Mouse (Mus musculus): ENCODE measurements at regions not wholly inside any gene's neighbourhood (a gene's known extent, or its start where the extent isn't known, plus 50 kb on each side); places are given as distances from the start of the nearest gene placed in this dataset.

DNA sequence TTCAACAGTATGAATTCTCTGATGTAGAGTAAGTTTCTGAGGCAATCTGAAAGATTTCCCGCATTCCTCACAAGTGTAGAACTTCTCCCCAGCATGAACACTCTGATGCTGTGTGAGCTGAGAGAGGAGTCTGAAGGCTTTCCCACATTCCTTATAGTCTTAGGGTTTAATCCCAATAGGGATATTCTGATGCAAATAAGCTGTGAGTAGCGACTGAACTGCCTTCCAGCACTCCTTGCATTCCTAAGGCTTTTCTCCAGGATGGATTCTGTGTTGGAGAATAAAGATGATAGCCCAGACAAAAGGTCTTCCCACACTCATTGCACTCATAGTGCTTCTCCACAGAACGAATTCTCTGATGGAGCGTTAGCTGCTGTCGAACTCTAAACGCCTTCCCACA lies 152.6 kb upstream of the Api5 start:
- no peak for DNase-seq

DNA sequence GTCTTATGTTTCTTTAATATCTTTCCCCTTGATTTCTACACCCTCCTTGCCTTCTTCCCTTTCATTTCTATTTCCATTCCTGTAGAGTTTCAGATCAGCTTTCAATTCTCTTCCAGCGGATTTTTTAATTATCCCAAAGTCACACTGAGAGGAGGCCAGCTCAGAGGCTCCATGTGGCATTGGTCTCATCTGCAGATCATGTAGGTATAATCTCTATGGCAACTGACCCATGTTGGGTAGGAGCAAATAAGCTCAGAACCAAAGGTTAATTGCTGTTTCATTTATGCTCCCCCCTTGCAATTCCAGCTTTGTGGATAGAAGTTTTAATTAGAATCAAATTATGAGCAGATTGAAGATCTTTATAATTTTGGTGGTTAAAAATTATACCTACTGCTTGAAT lies 149.3 kb upstream of the Api5 start:
- DNase-seq, result no peak

DNA sequence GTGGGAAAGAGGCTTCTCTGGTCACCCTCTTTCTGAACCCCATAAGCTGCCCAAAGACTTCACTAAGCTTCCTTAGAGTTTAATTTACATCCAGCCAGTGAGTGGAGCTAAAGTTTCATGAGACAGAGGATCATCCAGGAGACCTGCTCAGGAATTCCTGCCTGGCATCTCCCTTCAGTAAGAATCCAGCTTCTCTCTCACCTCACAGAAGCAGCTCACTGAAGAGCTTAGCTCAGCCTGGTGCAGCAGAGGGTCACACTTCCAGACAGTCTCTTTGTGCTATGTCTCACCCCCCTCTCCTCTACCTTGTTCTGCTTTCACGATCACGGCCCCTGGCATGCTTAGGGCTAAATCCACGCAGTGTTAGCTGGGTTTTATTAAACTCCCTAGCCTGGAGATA lies 133.7 kb upstream of the Api5 start:
- no peak for DNase-seq

DNA sequence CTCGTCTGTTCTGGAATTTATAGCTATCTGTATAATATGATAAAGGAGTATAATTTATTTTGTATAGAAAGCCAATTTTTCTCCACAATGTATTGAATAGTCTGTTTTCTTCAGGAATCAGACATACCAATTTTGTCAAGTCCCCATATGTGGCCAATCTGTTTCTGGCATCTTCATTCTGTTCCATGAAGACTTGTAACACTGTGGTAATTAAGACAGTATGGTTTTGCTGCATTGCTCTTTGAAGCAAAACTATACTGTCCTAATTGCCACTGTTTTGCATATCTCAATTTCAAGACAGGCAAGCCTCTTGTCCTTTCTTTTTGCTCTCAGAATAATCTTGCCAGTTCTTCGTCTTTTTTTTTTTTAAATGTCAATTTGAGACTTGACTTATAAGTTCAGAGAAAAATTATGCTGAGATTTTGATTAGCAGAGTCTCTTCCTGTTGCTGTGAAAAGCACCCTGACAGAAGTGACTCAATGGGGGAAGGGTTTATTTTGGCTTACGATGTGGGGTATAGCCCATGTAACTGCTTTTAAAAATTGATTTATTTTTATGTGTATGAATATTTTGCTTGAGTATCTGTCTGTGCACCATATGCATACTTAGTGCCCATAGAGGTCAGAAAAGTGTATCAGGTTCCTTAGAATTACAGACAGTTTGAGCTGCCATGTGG lies 103.4 kb upstream of the Api5 start:
- no peak for DNase-seq

DNA sequence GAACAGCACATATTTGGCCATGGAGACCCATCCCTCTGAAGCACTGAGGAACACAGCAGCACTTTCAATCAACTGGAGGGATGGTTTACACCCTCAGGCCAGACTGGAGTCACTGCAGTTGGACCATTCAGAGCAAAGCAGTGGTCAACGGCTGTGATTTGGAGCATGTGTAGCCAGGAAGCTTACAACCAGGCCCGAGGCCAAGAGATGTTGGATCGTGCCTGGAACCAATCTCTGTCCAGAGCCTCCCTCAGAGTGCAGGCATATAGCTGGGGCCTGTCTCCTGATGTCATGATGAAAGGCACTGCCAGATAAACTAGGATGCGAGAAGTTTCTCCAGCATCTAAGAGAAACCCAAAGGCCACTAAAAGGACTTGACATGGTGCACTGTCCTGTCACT lies 98.7 kb upstream of the Api5 start:
- no peak for DNase-seq

DNA sequence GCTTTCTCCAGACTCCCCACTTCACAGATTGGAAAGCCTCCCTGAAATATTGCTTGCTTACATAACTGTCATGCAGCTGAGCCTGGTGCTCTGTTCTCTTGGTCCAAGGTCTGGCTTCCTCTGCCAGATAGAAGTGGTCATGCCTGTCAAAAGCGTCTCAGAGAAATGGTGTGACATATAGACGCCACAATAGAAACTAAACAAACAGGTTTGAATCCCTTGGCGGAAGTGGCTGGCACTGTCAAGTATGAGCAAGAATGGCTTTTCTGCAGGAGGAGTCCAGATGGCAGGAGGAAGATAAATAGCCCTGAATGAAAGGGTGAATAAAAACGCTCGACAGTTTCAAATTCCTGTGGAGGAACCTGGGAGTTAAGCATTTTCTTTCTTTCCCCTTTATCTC lies 93.2 kb upstream of the Api5 start:
- no peak for DNase-seq

DNA sequence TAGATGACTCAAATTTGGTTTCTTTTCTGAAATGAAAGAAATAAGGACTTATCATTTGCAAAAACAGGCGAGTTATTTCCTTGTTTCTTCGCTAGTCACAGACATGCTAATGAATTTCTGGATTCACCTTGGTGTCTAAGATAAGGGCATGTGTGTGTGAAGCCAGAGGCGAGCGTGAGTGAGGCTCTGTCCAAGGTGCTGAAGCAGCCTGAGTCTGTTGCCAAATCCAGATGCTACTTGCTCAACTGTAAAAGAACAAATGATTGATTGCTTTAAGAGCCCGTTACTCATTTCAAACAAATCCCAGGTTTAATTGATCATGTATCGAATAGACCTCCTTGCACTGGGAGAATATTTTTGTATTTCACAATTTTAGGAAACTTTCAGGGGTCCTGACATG lies 86.6 kb upstream of the Api5 start:
- DNase-seq, result peak in 1 of 2 experiments; percentile 18

DNA sequence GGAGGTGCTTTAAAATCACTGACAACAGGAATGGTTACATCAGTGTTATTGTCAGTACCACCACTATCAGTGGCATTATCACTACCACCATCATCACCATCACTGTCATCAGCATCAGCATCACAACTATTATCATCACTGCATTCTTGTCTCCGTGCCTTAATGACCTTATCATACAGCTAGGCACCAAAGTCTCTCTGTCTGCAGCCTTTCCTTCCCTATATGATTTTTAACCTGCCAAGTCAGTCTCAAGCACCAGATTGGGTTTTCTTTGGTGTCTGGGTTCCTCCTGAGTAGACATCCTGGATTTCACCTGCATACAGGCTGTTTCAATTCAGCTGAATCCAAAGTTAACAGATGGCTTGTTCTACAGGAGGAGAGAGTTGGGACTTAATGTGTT lies 78.9 kb upstream of the Api5 start:
- DNase-seq, result no peak

DNA sequence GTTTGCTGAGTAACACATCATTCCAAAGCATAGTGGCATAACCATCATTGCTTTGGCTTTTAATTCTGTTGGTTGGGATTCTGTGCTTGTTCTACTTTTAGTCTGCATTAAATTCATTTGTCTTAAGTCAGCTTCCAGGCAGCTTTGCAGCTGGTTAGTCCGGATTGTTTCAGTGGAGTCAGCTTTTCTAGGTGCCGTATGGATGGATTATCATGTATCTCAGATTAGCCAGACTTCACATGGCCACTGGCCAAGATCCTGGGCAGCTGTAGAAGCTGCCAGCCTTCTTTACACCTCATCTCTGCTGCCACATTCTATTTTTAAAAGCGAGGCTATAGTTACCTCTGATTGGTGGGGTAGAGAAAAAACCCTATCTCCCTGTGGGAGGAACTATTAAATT lies 74.1 kb upstream of the Api5 start:
- no peak for DNase-seq

DNA sequence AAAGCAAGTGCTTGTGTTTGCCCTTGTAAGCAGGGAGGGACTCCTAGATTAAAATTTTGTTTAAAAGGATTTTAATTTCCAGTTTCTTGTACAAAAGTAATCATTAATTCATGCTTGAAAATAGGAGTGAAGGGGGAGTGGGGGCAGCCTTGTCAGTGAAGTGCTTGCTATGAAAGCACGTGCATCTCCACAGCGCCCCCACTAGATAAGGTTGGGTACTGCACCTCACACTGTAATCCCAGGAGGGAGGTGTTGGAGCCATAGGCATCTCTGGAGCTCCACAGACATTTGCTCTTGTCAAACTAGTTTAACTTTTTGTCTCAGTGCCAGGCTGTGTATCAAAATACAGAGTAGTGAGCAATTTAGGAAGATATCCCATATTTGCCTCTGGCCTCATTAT lies 62.7 kb upstream of the Api5 start:
- no peak for DNase-seq

DNA sequence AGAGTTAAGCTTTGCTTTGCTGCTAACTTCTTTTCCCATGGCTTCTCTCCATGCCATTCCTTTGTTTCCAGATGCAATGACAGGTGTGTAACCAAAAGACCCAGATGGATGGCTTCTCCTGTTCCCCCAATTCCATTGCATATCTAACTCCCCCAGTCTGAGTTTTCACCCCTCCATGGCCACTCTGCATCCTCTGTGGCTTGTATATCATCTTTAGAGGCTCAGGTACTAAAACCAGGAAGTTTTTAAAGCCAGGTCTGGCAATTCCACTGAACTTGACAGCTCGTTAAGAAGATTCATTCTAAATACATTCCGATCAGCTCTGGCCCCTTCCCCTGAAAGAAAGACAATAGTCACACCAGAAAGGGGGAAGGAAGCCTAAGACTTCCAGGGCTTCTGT lies 60.6 kb upstream of the Api5 start:
- DNase-seq, result no peak

Small RNA genes in the stretch of these regions (microRNA-seq; reads per million reads assigned to microRNA genes)
- gene Gm44461, result 0 reads per million in 2 experiments
